Mouse (Mus musculus) cerebellum, adult 2 months (tissue): ENCODE results near the gene Snx11.

Source experiments
- CTCF ChIP-seq: fragments of 200-500 bp; IDR thresholded peaks from 2 replicates; pipeline ENCODE4 v1.5.1; 2011; ENCODE audit warnings: low read depth, mild to moderate bottlenecking, control low read depth, low read length, moderate library complexity, borderline replicate concordance; ENCODE audit not compliant: insufficient read depth
- POLR2A ChIP-seq: fragments of 200-500 bp; IDR thresholded peaks from 2 replicates; pipeline ENCODE4 v1.6.1; 2011; ENCODE audit warnings: low read length, control low read depth, borderline replicate concordance; ENCODE audit not compliant: insufficient read depth

GRCm38 (mm10) chr11:96788871-96789795 is 11.8 kb upstream of the Snx11 start, which contains the start of gene Cbx1:
- TF ChIP-seq CTCF (no peak), POLR2A (peak; percentile 82)
